Mouse (Mus musculus) brain, embryonic 14.5 days (tissue): Measurements from ENCODE around the gene Zfp277.

Source experiments
- CTCF ChIP-seq: fragments of 200-500 bp; IDR thresholded peaks from 2 replicates; pipeline ENCODE4 v1.5.1; 2012; ENCODE audit warnings: inconsistent platforms, mild to moderate bottlenecking, moderate library complexity, borderline replicate concordance; ENCODE audit not compliant: insufficient read depth, insufficient read length; ENCODE audit errors: extremely low read depth
- POLR2A ChIP-seq: fragments of 200-500 bp; IDR thresholded peaks from 2 replicates; pipeline ENCODE4 v1.6.1; 2012; ENCODE audit warnings: mild to moderate bottlenecking, inconsistent platforms, borderline replicate concordance; ENCODE audit not compliant: poor library complexity, insufficient read depth, insufficient read length, severe bottlenecking; ENCODE audit errors: extremely low read depth

DNA sequence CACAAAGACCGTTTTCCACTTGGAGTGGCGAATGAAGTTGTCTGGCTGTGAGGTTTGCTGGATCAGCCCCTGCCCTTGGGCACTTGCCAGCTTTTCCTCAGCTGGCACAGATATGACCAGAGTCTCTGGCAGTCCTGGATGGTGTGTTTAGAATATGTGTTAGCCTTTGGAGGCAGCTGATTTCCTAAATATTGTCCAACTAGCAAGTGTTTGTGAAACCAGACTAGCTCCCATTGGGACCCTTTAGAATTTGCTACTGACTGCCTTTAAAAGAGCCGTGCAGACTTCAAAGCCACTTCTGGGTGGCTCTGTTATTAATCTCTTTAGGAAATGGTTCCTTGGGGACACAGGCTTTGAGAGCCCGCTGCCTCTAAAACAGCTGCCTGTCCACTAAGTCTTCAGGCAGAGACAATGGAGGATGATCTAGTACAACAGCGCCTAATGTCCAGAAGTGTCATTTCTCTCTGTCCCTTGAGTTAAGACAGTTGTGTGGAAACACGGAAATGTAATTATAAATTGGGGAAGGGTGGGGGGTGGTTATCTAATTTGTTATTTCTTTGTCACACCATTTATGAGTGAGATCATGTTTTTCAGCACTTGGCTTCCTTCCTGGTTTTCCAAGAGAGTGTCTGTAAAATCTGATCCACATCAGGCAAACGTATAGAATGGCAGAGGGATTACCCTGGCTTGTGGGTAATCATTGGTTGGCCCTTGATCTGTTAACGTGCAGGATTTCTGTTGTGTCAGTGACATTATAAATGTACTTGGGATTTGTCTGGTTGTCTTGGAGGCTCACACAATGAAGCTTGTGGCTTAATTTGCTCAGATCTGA lies 32.1 kb upstream of the Zfp277 start:
- no peak for TF ChIP-seq POLR2A
- TF ChIP-seq CTCF: no peak
